Mouse (Mus musculus): ENCODE measurements around the gene Pnpla7. TPM values are rescaled to one million over a fixed set of nuclear protein-coding genes. Genes with fewer than 3 reads are reported as not detected.
"Not testable (repeated sequence)": the region's sequence is repeated elsewhere in the genome, so short reads cannot be mapped to it uniquely, and the experiment has no call there.

The Pnpla7 gene
- polyA plus RNA-seq (2012; rRNA removed): 17.2 and 24.1 TPM in 2 replicates

DNA sequence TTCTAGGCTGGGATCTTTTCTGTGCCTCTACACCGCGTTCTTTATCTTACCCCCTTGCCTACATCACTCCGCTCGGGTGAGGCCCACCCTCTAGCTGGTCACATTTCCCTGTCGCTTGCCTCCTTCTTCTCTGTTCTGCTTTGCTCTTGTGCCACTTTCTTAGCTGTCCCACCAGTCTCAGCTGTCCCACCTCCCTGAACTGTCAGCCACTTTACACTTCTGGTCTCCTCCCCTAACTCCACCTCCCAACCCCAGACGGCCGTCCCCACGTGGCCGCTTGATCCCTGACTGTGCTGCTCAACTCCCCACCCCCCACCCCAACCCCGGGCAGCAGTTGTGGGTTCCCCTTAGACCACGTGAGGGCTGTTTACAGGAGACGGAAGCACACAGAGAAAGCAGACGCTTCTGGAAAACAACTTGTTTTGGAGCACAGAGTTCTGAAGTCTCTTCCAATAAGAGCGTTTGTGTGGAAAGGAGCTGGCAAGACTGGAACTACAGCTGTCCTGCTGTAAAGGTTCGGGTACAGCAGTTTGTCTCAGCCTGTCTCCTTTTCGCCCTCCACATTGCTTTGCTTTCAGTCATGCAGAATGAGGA lies at the start of gene Pnpla7:
Gene Pnpla7 (plus strand): TSS at position 330 of the 594 bp plus-strand sequence.
- DNase-seq (ENCODE audit: low spot score): peak; percentile 57

DNA sequence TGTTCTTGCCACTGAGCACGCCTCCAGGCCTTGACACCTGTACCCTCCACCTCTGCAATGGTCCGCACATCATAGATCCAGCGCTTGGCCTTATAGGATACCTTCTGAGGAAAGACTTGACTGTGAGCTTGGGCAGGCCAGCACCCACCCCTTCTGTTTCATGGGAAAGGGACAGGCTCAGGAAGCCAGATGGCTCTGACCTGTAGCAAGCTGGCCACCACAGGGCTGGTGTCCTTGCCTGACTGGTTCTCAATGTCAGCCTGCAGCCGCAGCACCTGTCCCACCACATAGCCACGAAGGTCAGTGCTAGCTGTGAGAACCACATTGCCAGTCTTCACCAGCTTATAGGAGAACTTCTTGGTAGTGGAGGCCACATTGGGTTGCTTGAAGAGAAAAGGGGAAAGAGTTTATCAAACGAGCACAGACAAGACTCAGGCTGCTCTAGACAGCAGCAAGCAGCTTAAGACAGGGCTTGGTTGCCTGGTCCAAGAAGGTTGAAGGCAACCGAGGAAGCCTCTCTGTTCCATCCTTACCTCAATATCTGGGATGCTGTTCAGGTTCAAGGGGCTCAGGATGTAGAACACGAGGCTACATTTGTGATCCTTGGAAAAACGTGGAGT lies 49.4 kb upstream of the Pnpla7 start:
- peak; percentile 22 for DNase-seq (ENCODE audit: low spot score)

GRCm38 (mm10) chr2:24926965-24927358 lies 48.9 kb upstream of the Pnpla7 start:
- DNase-seq (ENCODE audit: low spot score): no peak

DNA sequence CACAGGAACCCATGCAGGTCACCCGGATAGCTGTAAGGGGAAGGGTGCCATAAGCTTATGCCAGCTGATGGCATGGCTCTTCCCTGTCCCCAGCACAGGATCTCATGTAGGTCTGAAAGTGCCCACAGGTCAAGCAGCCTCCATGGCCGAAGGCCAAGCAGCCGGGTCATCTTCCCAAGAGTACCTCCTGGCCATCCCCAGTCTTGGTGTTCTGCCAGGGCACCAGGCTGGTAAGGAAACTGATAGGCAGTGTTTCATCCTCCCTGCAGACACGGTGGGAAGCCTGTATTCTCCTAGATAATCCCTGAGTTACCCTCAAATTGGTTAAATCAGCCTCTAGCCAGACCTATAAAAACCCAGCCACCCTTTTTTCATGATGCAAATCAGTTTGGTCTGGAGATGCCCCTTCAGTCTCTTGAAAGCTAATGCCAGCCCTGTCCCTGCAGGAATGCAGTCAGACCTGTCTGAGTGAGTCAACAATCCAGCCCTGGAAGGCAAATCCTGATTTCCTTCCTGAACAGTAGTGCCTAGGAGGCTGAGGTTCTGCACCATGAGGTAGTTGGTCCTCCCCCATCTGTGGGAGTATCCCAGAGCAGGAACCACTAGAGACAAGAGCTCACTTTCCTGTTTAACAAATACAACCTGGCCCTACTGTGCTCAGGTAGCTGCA lies 47.9 kb upstream of the Pnpla7 start:
- peak; percentile 30 for DNase-seq (ENCODE audit: low spot score)

- no peak for DNase-seq (ENCODE audit: low spot score)
Observed at GRCm38 (mm10) chr2:24929119-24929518, 46.7 kb upstream of the Pnpla7 start.

DNA sequence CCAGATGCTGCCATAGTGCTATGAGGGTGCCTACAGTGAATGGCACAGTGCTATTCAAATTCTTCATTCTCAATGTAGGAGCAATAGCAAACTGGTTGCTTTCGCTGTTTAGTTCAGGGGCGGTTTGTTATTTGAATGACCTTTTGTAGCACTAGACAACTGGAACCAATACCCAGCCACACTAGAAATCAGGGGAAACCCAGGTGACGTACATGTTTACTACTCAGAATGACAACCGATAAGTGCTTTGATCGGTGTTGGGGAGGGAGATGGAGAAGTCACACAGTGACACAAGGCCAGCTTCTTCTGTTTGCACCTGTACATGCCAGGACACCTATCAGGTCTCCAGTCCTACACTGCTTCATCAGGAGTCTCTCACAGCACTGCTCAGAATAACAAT lies 46.2 kb upstream of the Pnpla7 start:
- no peak for DNase-seq (ENCODE audit: low spot score)

DNA sequence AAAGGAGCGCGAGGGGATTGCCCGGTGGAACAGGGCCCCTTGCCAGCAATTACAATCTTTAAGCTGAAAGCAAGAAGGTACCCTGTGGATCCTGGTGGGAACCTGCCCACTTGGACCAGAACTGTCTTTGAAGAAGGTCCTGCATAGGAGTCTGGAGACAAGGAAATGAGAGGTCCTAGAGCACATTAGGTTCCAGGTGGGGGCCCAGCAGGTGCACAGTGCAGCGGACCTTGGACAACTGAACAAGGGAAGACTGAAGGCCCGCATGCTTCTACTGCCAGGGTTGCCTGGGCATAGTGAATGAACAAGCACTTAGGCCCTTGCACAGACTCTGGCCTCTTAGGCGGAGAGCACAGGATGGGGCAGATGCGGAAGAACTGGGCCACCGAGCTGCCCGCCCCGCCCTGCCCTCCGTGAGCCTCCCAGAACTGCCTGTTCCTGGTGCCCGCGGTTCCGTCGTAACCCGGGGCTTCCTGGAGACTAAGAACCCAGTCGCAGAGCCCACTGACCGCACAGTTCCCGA lies 41.3 kb upstream of the Pnpla7 start:
- no peak for DNase-seq (ENCODE audit: low spot score)

DNA sequence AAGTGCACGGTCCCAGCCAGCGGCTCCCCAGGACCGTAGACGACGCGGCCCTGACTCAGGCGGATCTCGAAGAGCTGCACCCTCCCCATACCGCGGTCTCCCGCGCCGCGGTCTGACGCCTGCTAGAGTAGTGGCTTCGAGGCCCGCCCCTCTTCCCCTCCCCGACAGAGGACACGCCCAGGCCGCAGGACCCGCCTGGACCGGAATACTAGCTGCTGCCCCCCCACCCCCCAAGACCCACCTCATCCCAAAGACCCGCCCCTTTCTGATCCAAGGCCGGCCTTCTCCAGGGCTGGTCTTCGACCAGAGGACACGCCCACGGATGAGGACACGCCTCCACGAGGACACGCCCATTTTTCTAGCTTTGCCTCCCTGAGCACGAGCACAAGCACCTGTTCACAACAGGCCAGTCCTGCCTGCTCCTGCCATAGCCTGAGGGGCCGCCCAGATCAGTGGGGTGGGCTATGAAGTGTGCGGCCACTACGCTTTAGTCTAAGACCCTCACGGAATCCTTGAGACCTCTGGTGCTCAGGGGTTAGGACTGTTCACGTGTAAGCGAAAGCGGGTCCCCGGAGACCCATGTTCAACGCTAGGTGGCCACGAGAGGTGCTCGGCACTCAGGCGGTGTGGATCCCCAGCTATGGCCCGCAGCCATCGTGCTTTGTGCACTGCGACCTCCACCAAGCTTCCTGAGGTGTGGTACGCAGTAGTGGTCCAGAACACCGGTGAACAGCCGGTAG lies 40.6 kb upstream of the Pnpla7 start, which contains the start of gene Arrdc1:
Gene Arrdc1 (minus strand): TSS at position 196 of the 740 bp plus-strand sequence.
- peak; percentile 82 for DNase-seq (ENCODE audit: low spot score)

- DNase-seq (ENCODE audit: low spot score): no peak
Observed at GRCm38 (mm10) chr2:24942092-24942491, 33.7 kb upstream of the Pnpla7 start.

GRCm38 (mm10) chr2:24944304-24944703 lies 31.5 kb upstream of the Pnpla7 start:
- DNase-seq (ENCODE audit: low spot score): not testable (repeated sequence)

DNA sequence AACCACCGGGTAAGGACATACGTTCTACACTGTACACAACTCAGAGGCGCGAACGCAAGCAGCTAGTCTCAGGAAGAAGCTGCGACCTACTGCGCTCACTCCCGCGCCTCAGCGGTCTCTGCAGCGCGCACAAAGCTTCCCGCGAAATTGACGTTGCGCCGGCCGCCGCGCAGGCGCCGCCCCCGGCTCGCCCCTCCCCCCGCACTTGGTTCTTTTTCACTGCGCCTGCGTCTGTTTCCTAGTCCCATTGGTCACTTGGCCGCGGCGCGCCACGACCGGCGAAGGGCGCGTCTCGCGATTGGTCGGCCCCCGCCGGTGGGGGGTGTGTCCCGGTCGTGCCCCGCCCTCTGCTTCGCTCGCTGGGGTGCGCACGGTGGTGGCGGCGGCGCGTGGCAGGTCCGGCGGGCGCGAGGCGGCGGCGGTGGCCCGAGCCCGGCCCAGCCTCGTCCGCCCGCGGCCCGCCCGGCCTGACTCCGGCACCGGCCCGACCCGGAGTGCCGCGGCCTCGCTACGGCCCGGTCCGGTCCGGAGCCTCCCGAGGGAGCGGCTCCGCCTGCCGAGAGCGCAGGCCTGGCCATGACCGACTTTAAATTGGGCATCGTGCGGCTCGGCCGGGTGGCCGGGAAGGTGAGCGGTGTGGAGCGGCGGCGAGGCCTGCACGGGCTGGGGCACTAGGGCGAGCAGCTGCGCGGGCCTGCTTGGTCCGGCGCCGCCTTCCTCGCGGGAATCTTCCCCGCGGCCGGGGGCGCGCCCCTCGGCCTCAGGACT lies 26.2 kb upstream of the Pnpla7 start, which contains the start of gene Zmynd19:
Gene Zmynd19 (plus strand): TSS at position 372 of the 768 bp plus-strand sequence.
- peak; percentile 97 for DNase-seq (ENCODE audit: low spot score)

- no peak for DNase-seq (ENCODE audit: low spot score)
Observed at GRCm38 (mm10) chr2:24950189-24950535, 25.7 kb upstream of the Pnpla7 start.

GRCm38 (mm10) chr2:24952537-24953055 lies 23.2 kb upstream of the Pnpla7 start:
- DNase-seq (ENCODE audit: low spot score): no peak

DNA sequence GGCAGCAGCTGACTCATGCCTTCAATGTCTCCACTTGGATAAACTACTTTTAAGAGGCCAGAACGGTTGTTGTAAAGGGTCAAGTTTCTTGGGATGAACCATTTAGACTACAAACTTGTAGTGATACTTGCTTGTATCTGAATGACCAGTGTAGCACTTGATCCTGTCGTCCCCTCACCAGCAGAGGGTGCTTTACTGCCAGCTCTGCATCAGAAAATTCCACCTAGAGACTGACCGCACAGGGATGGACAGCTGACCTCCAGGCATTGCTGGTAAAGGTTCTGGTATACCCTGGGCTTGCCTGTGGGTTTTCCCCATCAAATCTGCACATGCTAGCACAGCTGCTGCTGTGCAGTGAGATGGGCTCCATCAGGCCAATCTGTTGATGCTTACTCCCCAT lies 14.9 kb upstream of the Pnpla7 start:
- DNase-seq (ENCODE audit: low spot score): no peak

DNA sequence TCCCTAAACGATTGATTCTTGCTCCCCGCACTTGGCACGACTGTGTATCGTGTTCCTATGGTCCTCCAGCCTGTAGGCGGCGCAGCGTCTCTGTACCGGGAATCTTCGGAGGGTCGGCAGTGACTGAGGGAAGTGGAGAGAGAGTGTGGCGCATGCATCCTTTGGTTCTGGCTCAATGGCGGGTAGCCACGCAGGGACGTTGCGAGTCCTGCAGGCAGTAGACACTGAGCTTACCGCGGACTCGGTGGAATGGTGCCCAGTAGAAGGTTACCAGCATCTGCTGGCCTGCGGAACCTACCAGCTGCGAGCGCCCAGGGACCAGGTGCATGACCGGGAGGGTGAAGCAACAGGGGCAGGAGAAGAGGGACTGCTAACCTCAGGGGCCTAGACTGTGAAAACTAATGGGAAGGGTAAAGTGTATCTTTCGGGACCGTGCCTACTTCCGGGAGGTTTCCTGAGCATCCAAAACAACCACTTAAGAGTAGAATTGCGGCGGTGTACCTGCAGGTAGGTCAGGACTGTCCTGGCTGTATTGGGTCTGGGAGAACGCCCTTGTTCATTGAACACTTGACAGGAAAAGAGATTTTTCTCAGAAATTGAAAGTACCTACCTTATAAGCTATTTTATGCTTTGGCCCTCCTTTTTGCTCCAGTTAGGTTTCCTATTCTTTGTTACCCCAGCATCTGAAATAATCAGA lies 13.4 kb upstream of the Pnpla7 start, which contains the start of gene Dph7:
Gene Dph7 (plus strand): TSS at position 97 of the 697 bp plus-strand sequence.
- peak; percentile 74 for DNase-seq (ENCODE audit: low spot score)

- no peak for DNase-seq (ENCODE audit: low spot score)
Observed at GRCm38 (mm10) chr2:24970386-24970785, 5.4 kb upstream of the Pnpla7 start.

DNA sequence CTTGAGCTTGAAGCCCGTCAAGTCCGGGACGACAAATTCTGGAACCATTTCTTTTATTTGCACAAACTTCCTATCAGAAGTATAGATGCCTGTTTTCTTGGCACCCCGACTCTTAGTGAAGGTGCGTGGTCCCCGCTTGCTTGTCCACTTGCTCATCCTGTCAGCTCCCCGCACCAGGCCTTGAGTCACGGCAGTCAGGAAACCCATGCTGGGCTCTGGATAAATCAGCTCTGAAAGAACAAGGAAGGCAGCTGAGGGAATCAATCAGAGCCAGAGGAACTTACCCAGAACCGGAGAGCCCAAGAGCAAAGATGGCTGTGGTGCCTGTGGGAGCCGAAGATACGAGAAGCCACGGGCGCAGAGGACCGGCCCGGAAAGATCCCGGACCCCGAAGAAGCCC lies 1.4 kb upstream of the Pnpla7 start:
- not testable (repeated sequence) for DNase-seq (ENCODE audit: low spot score)

DNA sequence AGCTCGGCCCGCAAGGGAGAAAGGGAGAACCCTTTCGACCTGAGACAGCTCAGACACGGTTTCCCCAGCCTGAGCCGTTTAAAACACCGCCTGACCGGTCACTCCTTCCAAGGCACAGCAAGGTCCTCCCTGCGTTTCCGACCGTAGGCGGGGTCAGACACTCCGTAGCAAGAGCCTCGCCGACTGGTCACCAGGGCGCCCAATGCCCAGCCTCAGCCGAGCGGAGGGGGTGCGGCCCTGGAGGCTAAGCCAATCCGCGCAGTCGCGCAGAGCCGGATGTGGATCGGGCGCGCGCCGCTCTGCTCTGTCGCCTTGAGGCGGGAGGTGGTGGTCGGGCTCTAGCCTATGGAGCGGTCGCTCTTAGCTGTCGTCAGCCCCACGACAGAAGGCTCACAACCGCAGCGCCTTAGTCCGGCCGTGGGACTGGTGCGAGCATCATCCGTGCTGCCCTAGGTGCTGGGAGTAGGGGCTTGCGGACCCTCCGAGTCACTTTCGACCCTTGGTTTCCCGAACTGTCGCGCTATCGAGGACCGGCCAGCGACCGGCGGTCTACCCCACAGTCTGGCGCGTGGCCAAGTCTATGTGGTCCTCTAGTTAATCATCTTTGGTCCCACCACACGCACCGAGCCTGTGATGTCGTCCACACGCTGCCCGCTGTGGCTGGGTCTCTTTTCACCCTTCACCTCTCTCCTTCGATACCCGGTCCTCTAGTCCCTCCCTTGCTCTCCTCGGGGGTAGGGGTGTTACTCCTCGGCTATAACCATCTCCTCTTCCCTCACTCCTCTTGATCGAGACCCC lies 728 bp upstream of the Pnpla7 start, which contains the start of gene Mrpl41:
Gene Mrpl41 (minus strand): TSS at position 193 of the 798 bp plus-strand sequence.
- peak; percentile 91 for DNase-seq (ENCODE audit: low spot score)

GRCm38 (mm10) chr2:24976960-24977359 lies 1.1 kb downstream of the Pnpla7 start:
- DNase-seq (ENCODE audit: low spot score): no peak

Measured in urinary bladder, adult 2 months (tissue).